Mouse (Mus musculus) bone marrow macrophage, adult 2 months (primary cell): ENCODE data around the gene Kcnd1.

ENCODE experiments used
- CTCF ChIP-seq: IDR thresholded peaks from 2 replicates; pipeline ENCODE4 v1.5.1; 2012; ENCODE audit warnings: low read depth, mild to moderate bottlenecking, low read length, moderate library complexity
- POLR2A ChIP-seq: IDR thresholded peaks from 2 replicates; pipeline ENCODE4 v1.6.1; 2012; ENCODE audit warnings: mild to moderate bottlenecking, low read depth, low read length, borderline replicate concordance

GRCm38 (mm10) chrX:7795016-7795415, 27.1 kb upstream of the Kcnd1 start:
- TF ChIP-seq CTCF (no peak), POLR2A (no peak)
